Mouse (Mus musculus) liver, embryonic 11.5 days (tissue): Measurements from ENCODE around the gene 4930562C15Rik. TPM values are rescaled to one million over a fixed set of nuclear protein-coding genes. Genes with fewer than 3 reads are reported as not detected.

Source experiments
- ATAC-seq: fragments of 200-750 bp; cut with Nextera tagmentation; replicated peaks from 2 replicates; pipeline ENCODE4 v1.8.0; 2017; ENCODE audit warnings: moderate number of reproducible peaks, mild to moderate bottlenecking, moderate TSS enrichment, moderate library complexity; ENCODE audit not compliant: low FRiP score
- DNase-seq: peaks from one replicate; pipeline ENCODE4 v3.0.0-alpha.2; 2017; ENCODE audit warnings: low spot score
- H3K27ac ChIP-seq: fragments of 300-500 bp; sonication (generic); 2 replicates; pipeline ENCODE4 v1.5.1; 2014; ENCODE audit warnings: mild to moderate bottlenecking, low read depth, low read length, control low read depth
- H3K27me3 ChIP-seq: fragments of 300-500 bp; sonication (generic); replicated peaks from 2 replicates; pipeline ENCODE4 v1.6.1; 2014; ENCODE audit warnings: low read length, mixed read lengths; ENCODE audit not compliant: control insufficient read depth, insufficient read depth
- H3K36me3 ChIP-seq: fragments of 300-500 bp; sonication (generic); 2 replicates; pipeline ENCODE4 v1.6.1; 2014; ENCODE audit warnings: mild to moderate bottlenecking, low read length, moderate library complexity, mixed read lengths; ENCODE audit not compliant: control insufficient read depth, insufficient read depth
- H3K4me1 ChIP-seq: fragments of 300-500 bp; sonication (generic); replicated peaks from 2 replicates; pipeline ENCODE4 v1.6.1; 2014; ENCODE audit warnings: low read length, mixed read lengths; ENCODE audit not compliant: control insufficient read depth, insufficient read depth
- H3K4me2 ChIP-seq: fragments of 300-500 bp; sonication (generic); 2 replicates; pipeline ENCODE4 v1.6.1; 2014; ENCODE audit warnings: mild to moderate bottlenecking, control low read depth, moderate library complexity
- H3K4me3 ChIP-seq: fragments of 300-500 bp; sonication (generic); 2 replicates; pipeline ENCODE4 v1.5.1; 2014; ENCODE audit warnings: low read depth, low read length, control low read depth
- H3K9ac ChIP-seq: fragments of 300-500 bp; sonication (generic); 2 replicates; pipeline ENCODE4 v1.6.1; 2014; ENCODE audit warnings: low read depth, low read length, control low read depth
- H3K9me3 ChIP-seq: fragments of 300-500 bp; sonication (generic); 2 replicates; pipeline ENCODE4 v1.6.1; 2016; ENCODE audit warnings: low read length, inconsistent platforms, mixed read lengths; ENCODE audit not compliant: control insufficient read depth
- WGBS: fragments of 180-500 bp; shearing (Covaris S2); extraction: QIAGEN DNeasy Blood & Tissue Kit; methylation state at CpG from one replicate; pipeline ENCODE4 v1.1.7; 2014; 5-methylcytosine and 5-hydroxymethylcytosine counted together
- polyA plus RNA-seq: library from polyadenylated mRNA; unstranded; fragments of >200 nt; fragmentation: Nextera tagmentation; extraction: Ambion mirVana; gene quantifications from 2 replicates; pipeline ENCODE4 v1.2.1, GENCODE M21; 2014

4930562C15Rik gene
- polyA plus RNA-seq, 1 experiment from 2014 or later: 0.33 TPM

- no peak overlapping the region for H3K27ac ChIP-seq
- H3K27me3 ChIP-seq: no peaks in the 10 kb centered on the region
- no peaks in the 10 kb centered on the region for H3K4me1 ChIP-seq
- H3K4me3 ChIP-seq: no peak overlapping the region
- H3K9ac ChIP-seq: no peak overlapping the region
- no peak overlapping the region for H3K4me2 ChIP-seq
- WGBS: 78% methylated on average over 2 of the region's 2 CpGs
- ATAC-seq (no peak), DNase-seq (no peak)
- H3K9me3 ChIP-seq: no peaks in the 10 kb centered on the region
- H3K36me3 ChIP-seq: no peaks in the 10 kb centered on the region
These were observed 12.9 kb downstream of the 4930562C15Rik start for GRCm38 (mm10) chr16:4848090-4848489.

GRCm38 (mm10) chr16:4850361-4850760, 15.1 kb downstream of the 4930562C15Rik start:
- Histone ChIP-seq H3K27ac (no peak overlapping the region), H3K4me3 (no peak overlapping the region), H3K9ac (no peak overlapping the region), H3K27me3 (no peaks in the 10 kb centered on the region), H3K36me3 (no peaks in the 10 kb centered on the region), H3K9me3 (no peaks in the 10 kb centered on the region), H3K4me2 (no peak overlapping the region), H3K4me1 (no peaks in the 10 kb centered on the region)
- WGBS: 71% methylated on average over 7 of the region's 7 CpGs
- ATAC-seq (no peak), DNase-seq (no peak)

GRCm38 (mm10) chr16:4850938-4851628, 15.9 kb downstream of the 4930562C15Rik start:
- Histone ChIP-seq H3K36me3 (no peaks in the 10 kb centered on the region), H3K4me1 (no peaks in the 10 kb centered on the region), H3K27ac (no peak overlapping the region), H3K4me2 (no peak overlapping the region), H3K9ac (no peak overlapping the region), H3K4me3 (no peak overlapping the region), H3K27me3 (no peaks in the 10 kb centered on the region), H3K9me3 (no peaks in the 10 kb centered on the region)
- no peak for ATAC-seq
- 70% methylated on average over 5 of the region's 5 CpGs for WGBS
- no peak for DNase-seq

- H3K4me2 ChIP-seq: no peak overlapping the region
- no peak overlapping the region for H3K9ac ChIP-seq
- H3K27ac ChIP-seq: no peak overlapping the region
- no peak for ATAC-seq
- H3K4me3 ChIP-seq: no peak overlapping the region
- no peaks in the 10 kb centered on the region for H3K9me3 ChIP-seq
- H3K4me1 ChIP-seq: no peaks in the 10 kb centered on the region
- no peaks in the 10 kb centered on the region for H3K27me3 ChIP-seq
- H3K36me3 ChIP-seq: no peaks in the 10 kb centered on the region
- no peak for DNase-seq
- 53% methylated on average over 5 of the region's 5 CpGs for WGBS
These were observed 19.9 kb downstream of the 4930562C15Rik start for GRCm38 (mm10) chr16:4855046-4855650.

GRCm38 (mm10) chr16:4861392-4861791, 26.2 kb downstream of the 4930562C15Rik start:
- ATAC-seq (no peak), DNase-seq (no peak)
- H3K4me3 ChIP-seq: no peak overlapping the region
- WGBS: 52% methylated on average over 10 of the region's 10 CpGs
- H3K27ac ChIP-seq: no peak overlapping the region
- no peaks in the 10 kb centered on the region for H3K9me3 ChIP-seq
- no peaks in the 10 kb centered on the region for H3K27me3 ChIP-seq
- H3K36me3 ChIP-seq: no peaks in the 10 kb centered on the region
- H3K4me2 ChIP-seq: no peak overlapping the region
- H3K4me1 ChIP-seq: 0 out of 2 replicates have a peak, but pooled peaks cover 3% of the 10 kb centered on the region
- H3K9ac ChIP-seq: no peak overlapping the region

GRCm38 (mm10) chr16:4862863-4863483, 27.8 kb downstream of the 4930562C15Rik start:
- no peaks in the 10 kb centered on the region for H3K36me3 ChIP-seq
- DNase-seq (peak; percentile 54), ATAC-seq (peak; percentile 78)
- H3K4me3 ChIP-seq: no peak overlapping the region
- H3K4me1 ChIP-seq: 0 out of 2 replicates have a peak, but pooled peaks cover 3% of the 10 kb centered on the region
- WGBS: 42% methylated on average over 9 of the region's 9 CpGs
- H3K27ac ChIP-seq: no peak overlapping the region
- no peak overlapping the region for H3K9ac ChIP-seq
- no peak overlapping the region for H3K4me2 ChIP-seq
- no peaks in the 10 kb centered on the region for H3K27me3 ChIP-seq
- no peaks in the 10 kb centered on the region for H3K9me3 ChIP-seq

GRCm38 (mm10) chr16:4863742-4864141, 28.5 kb downstream of the 4930562C15Rik start:
- H3K27ac ChIP-seq: no peak overlapping the region
- no peak overlapping the region for H3K4me3 ChIP-seq
- H3K4me2 ChIP-seq: no peak overlapping the region
- ATAC-seq: no peak
- no peaks in the 10 kb centered on the region for H3K9me3 ChIP-seq
- 76% methylated on average over 8 of the region's 8 CpGs for WGBS
- H3K36me3 ChIP-seq: no peaks in the 10 kb centered on the region
- H3K27me3 ChIP-seq: no peaks in the 10 kb centered on the region
- no peak overlapping the region for H3K9ac ChIP-seq
- H3K4me1 ChIP-seq: 0 out of 2 replicates have a peak, but pooled peaks cover 3% of the 10 kb centered on the region
- no peak for DNase-seq

- 0 out of 2 replicates have a peak, but pooled peaks cover 3% of the 10 kb centered on the region for H3K4me1 ChIP-seq
- ATAC-seq (no peak), DNase-seq (no peak)
- no peak overlapping the region for H3K4me3 ChIP-seq
- no peaks in the 10 kb centered on the region for H3K36me3 ChIP-seq
- H3K27ac ChIP-seq: no peak overlapping the region
- WGBS: 68% methylated on average over 7 of the region's 7 CpGs
- no peaks in the 10 kb centered on the region for H3K27me3 ChIP-seq
- no peak overlapping the region for H3K4me2 ChIP-seq
- H3K9ac ChIP-seq: no peak overlapping the region
- H3K9me3 ChIP-seq: no peaks in the 10 kb centered on the region
These were observed 31.0 kb downstream of the 4930562C15Rik start for GRCm38 (mm10) chr16:4866101-4866695.
